Mouse (Mus musculus) brain, embryonic 14.5 days (tissue): ENCODE results near the gene Gcnt3.

ENCODE experiments used
- CTCF ChIP-seq: fragments of 200-500 bp; IDR thresholded peaks from 2 replicates; pipeline ENCODE4 v1.5.1; 2012; ENCODE audit warnings: inconsistent platforms, mild to moderate bottlenecking, moderate library complexity, borderline replicate concordance; ENCODE audit not compliant: insufficient read depth, insufficient read length; ENCODE audit errors: extremely low read depth
- POLR2A ChIP-seq: fragments of 200-500 bp; IDR thresholded peaks from 2 replicates; pipeline ENCODE4 v1.6.1; 2012; ENCODE audit warnings: mild to moderate bottlenecking, inconsistent platforms, borderline replicate concordance; ENCODE audit not compliant: poor library complexity, insufficient read depth, insufficient read length, severe bottlenecking; ENCODE audit errors: extremely low read depth

DNA sequence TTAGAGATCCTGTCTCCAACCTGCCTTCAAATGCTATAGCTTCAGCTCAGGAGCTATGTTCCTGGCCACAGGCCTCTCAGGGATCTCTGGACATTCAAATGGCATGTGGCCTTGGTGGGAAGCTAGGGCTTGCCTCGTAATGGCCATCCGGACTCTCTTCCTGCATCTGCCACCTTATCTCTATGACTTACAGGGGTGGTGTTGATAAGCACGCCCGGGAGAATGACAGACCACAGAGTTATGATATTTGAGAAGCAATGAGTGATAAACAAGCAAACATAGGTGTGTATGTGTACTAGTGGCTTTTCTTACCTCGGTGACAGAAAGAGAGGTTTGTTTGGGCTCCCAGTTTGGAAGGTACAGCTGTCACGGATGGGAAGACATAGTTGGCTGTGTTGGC, 8.4 kb upstream of the Gcnt3 start:
- TF ChIP-seq POLR2A (no peak), CTCF (no peak)
